Mouse (Mus musculus) right cerebral cortex, postnatal 4 days (tissue): ENCODE measurements around the gene Axl.
"Not testable (repeated sequence)": the region's sequence is repeated elsewhere in the genome, so short reads cannot be mapped to it uniquely, and the experiment has no call there.

ENCODE experiments used
- DNase-seq: peaks from one replicate; pipeline ENCODE4 v3.0.0-alpha.2; 2022

The Axl gene

DNA sequence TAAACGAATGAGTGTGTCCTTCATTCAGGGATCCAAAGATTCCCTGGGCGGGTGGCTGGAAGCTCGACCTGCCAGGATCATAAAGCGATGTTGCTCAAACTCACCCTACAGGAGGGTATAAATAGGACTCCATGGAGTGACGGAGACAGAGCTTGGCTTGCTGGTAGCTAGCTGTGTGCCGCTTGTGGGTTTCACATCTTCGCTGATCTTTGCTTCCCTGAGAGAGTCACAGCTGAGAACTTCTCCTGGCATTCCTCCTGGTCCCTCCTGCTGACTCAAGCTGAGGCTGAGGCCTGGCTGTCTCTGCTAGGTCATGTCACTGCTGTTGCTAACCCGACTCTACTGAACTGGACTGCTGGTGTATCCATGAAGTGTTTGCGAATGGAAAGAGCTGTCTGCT lies 4.5 kb upstream of the Axl start:
- not testable (repeated sequence) for DNase-seq

DNA sequence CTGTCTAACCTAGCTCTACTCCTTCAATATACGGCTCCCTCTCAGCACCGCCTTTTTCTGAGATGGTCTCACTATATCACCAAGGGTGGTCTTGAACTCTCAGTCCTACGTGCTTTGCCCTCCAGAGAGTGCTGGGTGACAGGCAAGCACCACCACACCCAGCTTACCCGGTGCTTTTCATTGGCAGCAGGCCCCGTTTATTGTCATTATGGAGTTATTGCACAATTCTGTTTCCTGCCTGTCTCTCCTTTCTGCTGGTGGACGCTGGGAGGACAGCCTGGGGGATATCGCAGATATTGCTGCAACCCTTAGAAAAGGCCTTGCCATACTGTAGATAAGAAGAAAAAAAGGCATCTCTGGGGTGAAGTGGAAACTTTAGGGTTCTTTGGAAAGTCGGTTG lies 2.1 kb upstream of the Axl start:
- DNase-seq: no peak

DNA sequence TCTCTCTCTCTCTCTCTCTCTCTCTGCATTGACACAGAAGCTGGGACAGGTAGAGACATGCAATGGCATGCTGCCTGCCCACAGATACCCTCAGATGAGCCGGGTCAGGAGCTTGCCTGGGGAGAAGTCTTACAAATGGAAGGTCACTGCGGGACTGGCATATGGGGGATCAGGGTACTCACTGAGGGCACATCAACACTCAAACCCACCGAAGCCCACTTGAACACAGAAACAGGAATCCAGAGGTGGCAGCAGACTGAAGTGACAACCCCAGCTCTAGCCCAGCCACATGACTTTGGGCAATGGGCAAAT lies 580 bp upstream of the Axl start:
- DNase-seq: no peak

DNA sequence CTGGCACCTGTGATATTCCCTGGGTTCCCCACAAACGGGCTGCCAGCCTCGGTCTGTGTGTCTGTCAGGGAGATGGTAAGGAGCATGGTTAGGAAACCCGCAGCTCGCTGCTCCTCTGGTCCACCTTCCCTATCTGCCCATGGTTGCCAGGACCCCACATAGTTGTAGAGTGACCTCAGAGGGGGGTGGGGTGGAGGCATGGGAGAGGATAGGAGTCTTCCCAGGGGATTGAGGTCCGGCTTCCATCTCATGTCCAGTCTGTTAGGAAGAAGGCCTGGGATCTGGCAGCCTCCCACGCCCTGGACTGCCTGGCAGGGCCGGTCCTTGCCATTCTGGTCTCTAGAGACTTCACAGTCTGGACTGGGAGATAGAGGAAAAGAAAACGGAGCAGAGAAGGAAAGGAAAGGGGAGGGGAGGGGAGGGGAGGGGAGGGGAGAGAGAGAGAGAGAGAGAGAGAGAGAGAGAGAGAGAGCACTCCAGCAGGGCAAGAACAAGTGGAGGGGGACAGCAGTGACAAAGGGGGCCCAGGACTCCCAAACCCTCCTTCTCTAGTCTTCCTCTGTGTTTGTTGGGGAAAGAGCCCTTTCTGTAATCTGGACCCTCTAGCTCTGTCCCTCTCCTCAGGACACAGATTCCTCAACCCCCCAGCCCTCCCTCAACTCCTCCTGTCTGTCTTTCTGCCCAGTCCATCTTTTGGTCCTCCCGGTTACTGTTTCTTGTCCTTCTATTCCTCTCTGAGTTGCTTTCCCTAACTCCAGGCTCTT lies 867 bp downstream of the Axl start:
- DNase-seq: no peak

DNA sequence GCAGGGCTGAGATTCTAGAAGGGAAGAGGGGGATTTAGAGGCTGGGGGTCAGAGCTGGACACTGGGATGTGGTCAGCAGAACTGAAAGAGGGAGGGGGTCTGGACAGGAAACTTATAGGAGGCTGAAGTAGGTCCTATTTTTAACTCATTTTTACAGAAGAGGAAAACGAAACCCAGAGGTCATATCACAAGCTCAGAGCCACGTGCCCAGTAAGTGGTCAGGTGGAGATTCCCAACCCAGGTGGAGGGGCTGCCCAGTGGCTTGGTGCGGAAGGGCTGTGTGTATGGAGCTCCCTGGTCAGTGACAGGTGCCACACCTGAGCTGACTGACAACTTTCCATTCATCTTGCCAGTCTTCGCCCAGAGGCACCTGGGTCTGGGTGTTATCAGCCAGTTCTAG lies 1.5 kb downstream of the Axl start:
- DNase-seq: no peak

DNA sequence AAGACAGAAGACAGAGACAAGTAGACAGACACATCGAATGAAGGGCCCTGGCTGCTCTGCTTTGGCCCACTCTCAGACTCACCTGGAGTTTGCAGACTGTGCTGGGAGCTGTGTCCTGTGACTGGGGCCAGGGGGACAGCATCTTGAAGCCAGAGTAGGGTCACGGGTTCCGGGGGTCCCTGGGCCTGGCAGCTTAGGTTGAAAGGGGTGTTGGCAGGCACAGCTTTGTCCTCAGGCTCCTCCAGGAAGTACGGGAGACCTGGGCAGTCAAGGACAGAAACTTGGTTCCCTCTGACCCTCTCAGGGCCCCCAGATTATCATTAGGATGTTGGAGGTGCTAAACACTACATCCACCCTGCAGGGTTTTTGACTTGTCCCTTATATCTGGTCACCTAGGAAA lies 2.8 kb downstream of the Axl start:
- no peak for DNase-seq

DNA sequence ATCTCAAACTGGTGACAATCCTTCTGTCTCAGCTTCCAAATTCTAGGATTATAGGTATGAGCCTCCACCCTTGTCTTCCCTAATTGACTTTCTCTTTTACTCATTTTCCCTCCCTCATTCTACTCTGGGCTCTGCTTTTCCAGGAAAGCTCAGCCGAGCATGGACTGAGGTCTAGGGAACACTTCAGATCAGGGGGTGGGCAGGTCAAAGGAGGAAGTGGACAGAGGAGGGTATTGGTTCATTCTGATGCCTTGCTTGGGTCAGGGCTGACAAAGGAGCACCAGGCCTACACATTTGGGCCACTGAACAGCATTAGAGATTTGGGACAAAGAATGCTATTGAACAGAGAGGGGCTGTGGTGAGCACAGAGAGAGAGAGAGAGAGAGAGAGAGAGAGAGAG lies 3.7 kb downstream of the Axl start:
- no peak for DNase-seq

DNA sequence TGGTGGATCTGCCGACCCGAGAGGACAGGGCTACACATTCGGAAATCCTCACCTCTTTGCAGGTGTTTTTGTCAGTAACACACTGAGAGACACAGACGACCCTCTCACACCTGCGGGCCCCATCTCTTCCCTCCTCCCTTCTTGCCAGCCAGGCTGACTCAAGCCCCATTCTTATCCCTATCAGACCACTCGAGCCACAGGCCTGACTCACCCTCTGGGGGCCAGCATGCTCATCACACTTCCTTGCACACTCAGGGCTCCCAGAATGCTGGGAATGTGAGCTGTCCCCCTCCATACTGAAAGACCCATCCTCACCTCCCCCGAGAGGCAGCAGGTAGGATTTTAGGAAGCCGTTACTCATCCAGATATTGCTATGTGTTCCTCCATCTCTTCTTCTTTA lies 4.8 kb downstream of the Axl start:
- DNase-seq: no peak

DNA sequence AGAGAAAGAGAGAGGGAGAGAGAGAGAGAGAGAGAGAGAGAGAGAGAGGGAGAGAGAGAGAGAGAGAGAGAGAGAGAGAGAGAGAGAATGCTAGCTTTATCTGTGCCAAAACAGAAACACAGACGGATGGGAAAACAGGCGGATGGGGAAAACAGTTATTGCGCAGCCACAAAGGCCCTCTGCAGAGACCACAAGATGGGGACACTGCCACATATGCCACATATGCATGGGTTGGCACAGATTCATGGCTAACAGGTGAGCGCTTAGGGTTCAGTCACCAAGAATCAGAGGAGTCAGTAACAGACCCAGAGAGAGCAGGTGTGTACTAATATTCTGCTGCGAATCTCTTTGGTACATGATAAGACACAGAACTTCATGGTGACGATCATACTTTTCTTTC lies 5.8 kb downstream of the Axl start:
- DNase-seq: no peak

DNA sequence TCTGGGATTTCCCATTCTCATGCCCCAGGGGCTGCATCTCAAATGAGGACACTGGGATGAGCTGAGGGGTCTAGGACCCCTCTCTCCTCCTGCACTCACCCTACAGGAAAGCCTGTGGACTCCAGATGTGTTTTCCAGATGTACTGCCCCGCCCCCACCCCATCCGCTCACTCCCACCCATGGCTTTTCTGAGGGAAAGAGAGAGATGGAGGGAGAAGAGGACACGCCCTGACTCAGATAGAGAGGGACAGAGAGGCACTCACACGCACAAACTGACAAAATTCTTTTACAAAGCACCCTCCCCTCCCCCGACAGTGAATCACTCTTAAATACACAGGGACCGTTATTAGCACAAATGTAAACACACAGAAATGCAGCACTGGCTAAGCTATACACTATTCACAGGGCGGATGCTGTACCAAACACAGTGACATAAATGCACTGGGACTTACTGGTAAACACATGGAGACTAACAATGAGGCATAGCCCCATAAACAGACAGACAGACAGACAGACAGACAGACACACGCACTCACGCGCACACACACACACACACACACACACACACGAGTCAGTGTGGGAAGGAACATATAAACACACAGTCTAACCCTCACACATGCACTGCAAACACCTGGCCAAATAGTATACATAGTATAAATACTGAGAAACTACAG lies 6.4 kb downstream of the Axl start:
- DNase-seq: no peak

DNA sequence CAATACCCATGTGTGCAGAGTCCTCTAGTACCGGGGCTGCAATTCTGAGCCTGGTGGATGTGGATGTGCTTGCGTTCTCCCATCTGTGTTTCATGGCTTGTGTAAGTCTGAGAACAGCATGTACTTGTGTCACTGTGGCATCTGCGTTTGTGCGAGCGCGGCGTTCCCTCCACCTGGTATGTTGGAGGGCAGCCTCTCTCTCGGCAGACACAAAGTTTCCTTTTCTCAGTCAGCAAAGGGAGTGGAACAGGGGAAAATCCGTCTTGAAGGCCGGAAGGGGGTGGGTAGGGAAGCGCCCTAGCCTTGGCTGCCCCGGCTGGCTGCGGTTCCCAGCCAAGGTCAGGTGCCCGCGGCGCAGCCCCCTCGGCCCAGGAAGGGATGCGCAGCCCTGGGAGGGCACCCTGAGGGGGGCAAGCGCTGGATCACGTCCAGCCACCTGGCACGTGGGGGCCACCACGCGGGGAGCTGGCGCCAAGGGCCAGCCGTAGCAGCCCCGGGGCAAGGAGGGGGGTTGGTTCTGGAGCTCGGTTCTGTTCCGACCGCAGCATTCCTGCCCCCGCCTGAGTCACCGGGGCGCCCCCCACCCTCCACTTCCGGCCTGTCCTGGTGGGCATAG lies 7.1 kb downstream of the Axl start:
- peak; percentile 58 for DNase-seq

DNA sequence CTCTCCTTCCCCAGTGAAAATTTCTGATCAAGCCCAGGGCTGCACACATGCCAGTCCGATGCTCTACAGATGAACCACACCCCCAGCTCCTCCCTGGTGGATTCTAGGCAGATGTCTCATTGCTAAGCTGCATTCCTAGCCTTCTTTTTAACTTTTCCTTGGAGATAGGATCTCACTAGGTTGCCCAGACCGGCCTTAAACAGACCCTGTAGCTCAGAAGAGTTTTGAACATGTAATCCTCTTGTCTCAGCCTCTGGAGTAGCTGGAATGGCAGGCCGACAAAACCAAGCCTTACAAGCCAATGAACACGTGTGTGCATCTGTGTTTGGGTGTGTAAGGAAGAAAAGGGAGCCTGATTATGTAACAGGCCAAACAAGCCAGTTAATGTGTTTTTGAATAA lies 7.8 kb downstream of the Axl start:
- DNase-seq: no peak

DNA sequence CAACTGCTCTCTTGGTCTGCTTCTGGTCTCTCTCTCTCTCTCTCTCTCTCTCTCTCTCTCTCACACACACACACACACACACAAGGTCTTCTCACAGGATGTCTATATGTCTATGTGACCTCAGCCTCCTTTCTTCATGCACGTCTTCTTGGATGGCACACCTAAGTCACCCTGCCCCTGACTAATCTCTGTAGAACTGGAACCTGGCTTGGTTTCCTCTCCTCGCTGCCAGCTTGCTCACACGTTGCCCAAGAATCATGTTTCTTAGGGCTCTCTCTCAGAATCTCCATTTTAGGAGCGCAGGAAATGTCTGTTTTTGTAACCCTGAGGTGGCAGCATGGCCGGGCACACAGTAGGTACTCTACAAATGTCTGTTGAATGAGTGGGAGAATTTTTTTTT lies 8.5 kb downstream of the Axl start:
- DNase-seq: no peak

DNA sequence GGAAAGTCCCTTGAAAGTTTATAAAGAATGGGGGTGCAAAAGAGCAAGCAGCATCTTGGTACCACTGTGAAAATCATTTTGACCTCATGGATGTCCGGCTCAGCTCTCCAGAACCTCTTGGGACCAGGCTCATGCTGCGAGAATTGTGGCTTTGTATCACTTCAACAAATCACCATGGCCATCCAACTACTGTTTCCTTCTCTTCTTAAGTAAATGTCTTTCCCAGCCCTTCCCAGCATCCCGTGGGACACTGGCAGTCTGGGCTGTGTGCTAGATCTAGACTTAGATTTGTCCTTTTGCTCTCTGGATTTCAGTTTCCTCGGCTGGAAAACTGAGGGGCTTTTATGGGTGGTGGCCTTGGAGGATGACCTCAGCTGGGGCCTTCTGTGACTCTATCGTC lies 20.3 kb downstream of the Axl start:
- DNase-seq: no peak

DNA sequence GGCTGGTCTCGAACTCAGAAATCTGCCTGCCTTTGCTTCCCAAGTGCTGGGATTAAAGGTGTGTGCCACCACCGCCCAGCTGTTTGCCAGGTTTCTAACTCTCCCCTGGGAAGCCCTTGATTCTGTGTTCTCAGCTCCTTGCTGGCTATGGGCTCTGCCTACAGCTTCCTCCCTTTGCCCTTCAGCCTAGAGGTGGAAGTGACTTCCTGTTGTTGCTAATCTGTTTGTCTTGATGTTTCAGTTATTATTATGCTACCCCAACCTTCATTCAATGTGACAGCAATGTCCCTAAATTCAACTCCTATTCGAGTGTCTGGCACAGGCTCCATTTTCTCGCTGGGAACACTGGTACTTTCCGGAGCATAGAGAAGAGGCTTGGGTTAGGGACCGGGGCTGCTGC lies 22.4 kb downstream of the Axl start:
- no peak for DNase-seq

DNA sequence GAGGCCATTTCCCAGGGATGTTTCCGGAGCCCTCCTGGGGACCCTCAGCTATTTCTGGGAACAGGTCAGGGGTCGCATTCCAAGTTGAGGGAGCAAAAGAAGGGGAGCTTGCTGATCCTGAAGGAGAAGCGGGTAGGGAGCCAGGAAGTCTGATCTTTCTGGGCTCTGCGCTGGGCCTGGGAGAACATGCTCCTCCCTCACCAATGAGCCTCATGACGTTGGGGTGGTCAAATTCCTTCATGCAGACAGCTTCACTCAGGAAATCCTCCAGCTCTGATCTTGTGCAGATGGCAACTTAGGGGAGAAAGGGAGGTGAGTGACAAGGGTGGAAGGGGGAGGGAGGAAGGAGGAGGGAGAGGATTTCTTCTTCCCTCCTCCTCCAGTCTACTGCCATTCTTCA lies 24.3 kb downstream of the Axl start:
- DNase-seq: no peak

DNA sequence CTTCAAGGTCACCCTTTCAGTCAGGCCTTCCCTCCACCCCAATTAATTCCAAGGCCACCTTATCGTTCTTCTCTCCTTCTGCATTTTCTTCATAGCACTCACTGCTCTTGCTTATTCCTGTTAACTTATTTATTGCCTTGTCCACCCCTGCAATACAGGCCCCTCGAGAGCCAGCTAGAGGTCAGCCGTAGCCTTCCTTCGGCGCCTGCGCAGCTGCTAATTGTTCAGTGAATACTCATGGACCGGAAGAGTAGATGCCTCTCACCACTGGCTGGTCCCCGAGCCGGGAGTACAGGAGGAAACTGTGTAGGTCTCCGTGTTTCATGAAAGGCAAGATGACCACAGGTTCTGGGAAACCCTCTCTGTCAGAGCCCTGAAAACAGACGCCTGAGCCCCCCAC lies 24.8 kb downstream of the Axl start:
- no peak for DNase-seq

DNA sequence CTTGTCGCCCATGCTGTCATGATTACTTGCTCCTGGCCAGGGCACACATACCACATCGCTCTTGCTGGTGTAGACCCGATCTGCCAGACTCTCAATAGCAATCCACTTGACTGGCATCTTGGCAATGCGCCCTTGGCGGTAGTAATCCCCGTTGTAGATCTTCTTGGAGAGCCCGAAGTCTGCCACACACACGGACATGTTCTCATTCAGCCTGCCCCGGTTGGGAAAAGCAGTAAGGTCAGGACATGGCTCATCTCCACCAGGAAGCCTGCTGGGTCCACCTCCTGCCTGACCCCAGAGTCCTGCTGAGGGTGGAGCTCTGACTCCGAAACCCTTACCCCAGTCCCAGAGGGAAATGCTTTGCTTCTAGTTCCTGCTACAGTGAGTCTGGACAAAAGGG lies 27.2 kb downstream of the Axl start:
- DNase-seq: peak; percentile 47

DNA sequence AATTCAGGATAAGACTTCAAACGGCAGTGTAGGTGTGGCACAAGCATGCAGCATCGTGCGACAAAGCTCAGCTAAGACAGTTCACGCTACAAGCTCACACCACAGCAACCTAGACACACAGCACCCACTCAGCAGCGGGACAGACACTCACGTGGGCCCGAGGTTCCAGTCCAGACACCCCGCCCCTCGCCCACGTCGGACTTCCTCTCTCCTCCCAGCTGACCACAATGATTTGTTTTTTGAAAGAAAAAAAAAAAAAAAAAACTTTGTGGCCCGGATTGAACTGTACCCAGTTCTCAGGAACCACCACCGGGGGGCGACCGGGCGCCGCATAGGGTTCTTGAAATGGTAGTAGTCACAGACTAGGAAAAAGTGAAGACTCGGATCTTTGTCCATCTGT lies 32.5 kb downstream of the Axl start:
- peak; percentile 95 for DNase-seq

DNA sequence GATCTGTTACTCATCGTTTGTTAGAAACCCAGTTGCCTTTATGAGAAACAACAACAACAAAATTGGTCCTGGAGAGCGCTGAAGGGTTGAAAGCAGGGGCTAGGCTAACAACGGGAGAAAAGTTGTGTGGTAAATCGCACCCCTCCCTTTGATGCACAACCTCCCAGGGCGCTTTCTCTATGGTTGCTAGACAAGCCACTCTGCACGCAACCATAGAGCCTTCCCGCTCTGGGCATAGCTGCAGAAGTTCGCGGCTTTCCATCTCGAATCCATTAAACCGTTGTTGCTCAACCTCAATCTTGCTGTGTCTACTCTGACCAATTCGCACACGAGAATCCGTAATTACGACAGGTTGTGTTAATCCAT lies 33.1 kb downstream of the Axl start:
- peak; percentile 62 for DNase-seq

DNA sequence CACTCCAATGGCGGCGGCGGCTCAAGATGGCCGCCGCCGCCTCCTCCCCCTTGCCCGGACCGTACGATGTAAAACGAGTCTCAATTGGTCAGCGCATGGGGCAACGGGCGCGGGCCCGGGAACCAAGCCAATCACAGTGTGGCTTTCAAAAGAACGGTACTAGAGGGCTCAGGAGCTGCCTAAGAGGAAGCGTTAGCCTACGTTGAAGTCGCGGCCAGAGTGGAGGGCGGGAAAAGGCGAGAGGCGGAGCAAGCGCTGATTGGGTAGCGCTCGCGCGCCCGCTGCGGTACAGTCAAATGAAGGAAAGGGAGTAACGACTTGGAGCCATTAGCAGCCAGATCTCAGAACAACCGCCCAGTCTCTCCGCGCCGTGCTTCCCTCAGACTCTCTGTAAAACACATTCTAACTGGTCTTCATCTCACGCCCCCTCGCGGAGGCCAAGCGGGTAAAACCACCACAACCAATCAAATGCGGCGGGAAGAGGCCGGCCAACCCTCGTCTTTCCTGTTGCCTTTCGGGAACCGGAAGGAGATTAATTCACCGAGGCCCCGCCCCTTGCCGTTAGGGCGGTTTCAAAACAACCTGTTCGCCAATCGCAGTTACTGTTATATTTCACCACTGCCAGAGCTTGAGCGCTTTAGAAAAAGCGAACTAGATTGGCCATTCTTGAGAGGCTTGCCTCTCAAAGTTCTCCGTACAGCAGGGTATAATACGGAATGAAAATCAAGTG lies 33.6 kb downstream of the Axl start, which contains the start of gene Hnrnpul1:
Gene Hnrnpul1, minus strand, starts transcription at position 20 of the 730 bp plus-strand sequence.
- DNase-seq: peak; percentile 99

DNA sequence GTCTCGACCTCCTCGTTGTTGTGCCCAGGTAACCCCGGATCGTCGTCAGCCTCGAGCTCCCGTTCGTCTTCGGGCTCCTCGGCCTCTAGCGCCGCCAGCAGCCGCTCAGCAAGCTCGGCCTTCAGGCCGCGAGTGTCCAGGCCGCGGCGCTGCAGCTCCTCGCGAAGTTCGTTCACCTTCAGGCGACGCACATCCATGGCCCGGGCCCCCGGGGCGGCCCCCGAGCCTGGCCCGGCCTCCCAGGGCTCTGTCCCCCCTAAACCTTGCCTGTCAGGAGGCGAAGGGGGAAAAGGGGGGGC lies 34.1 kb downstream of the Axl start:
- DNase-seq: no peak

DNA sequence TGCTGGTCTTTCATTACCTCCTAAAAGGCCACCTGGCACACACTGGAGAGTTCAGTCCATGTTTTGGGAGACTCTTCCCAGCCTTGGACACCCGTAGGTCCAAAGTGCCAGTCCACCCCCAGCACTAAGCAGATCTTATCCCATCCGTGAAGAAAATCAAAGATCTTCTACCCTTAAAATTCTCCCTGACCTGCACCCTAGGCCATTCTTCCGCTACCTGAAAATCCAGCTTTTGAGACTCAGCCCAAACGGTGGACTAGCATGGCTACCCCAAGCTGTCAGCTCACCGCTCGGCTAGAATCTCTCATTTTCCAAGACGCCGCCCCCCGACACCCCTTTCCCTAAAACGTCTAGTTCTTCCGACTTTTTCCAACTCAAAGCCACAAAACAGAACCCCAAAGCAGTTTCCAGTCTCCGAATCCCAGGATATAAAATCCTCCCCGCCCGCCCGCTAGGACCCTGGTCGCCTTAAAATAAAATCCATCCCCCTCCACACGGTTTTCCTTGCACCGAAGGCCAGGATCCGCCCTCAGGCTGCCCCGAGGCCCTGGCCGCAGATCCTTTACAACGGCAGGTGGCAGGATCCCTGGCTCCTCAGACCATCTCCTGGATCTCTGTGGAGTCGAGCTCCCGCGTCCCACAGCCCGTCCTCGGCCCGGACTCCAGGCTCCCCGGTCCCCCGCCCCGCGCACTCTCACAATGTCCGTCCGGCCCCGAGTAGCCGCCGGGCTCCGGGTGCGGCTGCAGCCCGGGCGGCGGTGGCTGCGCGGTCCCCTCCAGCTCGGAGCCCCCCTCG lies 34.7 kb downstream of the Axl start:
- peak; percentile 19 for DNase-seq
